Mouse (Mus musculus) midbrain, embryonic 13.5 days (tissue): ENCODE results near the gene Gnl1. TPM values are rescaled to one million over a fixed set of nuclear protein-coding genes. Genes with fewer than 3 reads are reported as not detected.
"Not testable (repeated sequence)": the region's sequence is repeated elsewhere in the genome, so short reads cannot be mapped to it uniquely, and the experiment has no call there.

Experiments
- ATAC-seq: fragments of 200-750 bp; cut with Nextera tagmentation; 2 replicates; pipeline ENCODE4 v1.8.0; 2017; ENCODE audit warnings: mild to moderate bottlenecking, moderate TSS enrichment, moderate library complexity
- H3K27ac ChIP-seq: fragments of 300-500 bp; sonication (generic); 2 replicates; pipeline ENCODE4 v1.5.1; 2015; ENCODE audit warnings: inconsistent platforms, mild to moderate bottlenecking, moderate library complexity
- H3K27me3 ChIP-seq: fragments of 300-500 bp; sonication (generic); 2 replicates; pipeline ENCODE4 v1.6.1; 2015; ENCODE audit warnings: mild to moderate bottlenecking, inconsistent platforms
- H3K36me3 ChIP-seq: fragments of 300-500 bp; sonication (generic); 2 replicates; pipeline ENCODE4 v1.6.1; 2015; ENCODE audit warnings: mild to moderate bottlenecking, inconsistent platforms
- H3K4me1 ChIP-seq: fragments of 300-500 bp; sonication (generic); replicated peaks from 2 replicates; pipeline ENCODE4 v1.6.1; 2015; ENCODE audit warnings: inconsistent platforms
- H3K4me2 ChIP-seq: fragments of 300-500 bp; sonication (generic); replicated peaks from 2 replicates; pipeline ENCODE4 v1.6.1; 2015; ENCODE audit warnings: moderate library complexity, mild to moderate bottlenecking, inconsistent platforms
- H3K4me3 ChIP-seq: fragments of 300-500 bp; sonication (generic); replicated peaks from 2 replicates; pipeline ENCODE4 v1.5.1; 2015; ENCODE audit warnings: mild to moderate bottlenecking, inconsistent platforms
- H3K9ac ChIP-seq: fragments of 300-500 bp; sonication (generic); replicated peaks from 2 replicates; pipeline ENCODE4 v1.6.1; 2015; ENCODE audit warnings: mild to moderate bottlenecking, inconsistent platforms
- H3K9me3 ChIP-seq: fragments of 300-500 bp; sonication (generic); 2 replicates; pipeline ENCODE4 v1.6.1; 2016; ENCODE audit warnings: mild to moderate bottlenecking, inconsistent platforms
- WGBS: fragments of 180-500 bp; shearing (Covaris S2); methylation state at CpG from one replicate; pipeline ENCODE4 v1.1.7; 2015; 5-methylcytosine and 5-hydroxymethylcytosine counted together
- polyA plus RNA-seq: library from polyadenylated mRNA; unstranded; fragments of >200 nt; fragmentation: Nextera tagmentation; extraction: Ambion mirVana; gene quantifications from 2 replicates; pipeline ENCODE4 v1.2.1, GENCODE M21; 2015

The Gnl1 gene
- polyA plus RNA-seq, 1 experiment from 2014 or later: 50.3 TPM

DNA sequence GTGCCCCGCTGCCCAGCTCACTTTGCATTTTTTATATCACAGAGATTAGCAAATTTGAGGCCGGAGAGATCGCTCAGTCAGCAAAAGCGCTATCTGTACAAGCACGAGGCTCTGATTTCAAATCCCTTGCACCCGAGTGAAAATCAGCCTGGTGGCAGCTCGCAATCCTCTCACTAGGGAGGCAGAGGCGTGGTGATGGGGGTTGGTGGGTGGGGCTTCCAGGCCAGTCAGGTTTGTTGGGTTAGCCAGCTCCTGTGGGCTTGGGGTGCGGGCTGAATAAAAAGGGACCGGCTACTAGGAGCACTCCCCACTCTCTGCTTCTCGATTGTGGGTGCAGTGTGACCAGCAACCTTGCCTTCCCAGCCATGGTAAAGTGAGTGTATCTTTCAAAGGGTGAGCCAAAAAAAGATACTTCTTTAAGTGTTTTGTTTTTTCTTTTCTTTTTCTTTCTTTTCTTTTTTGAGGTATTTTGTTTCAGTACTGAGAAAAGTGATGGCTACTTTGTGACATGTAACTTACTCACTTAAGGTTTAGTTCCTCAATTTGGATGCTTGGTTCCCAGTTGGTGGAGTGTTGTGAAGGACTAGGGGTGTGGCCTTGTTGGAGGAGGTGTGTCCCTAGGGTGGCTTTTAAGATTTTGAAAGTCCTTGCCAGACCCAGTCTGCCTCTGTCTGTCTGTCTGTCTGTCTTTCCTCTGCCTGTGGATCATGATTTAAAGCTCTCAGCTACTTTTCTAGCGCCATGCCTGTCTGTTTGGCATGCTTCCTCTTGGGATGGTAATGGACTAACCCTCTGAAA lies 18.3 kb downstream of the Gnl1 start:
- Histone ChIP-seq H3K4me3 (no peak overlapping the region), H3K27me3 (no peaks in the 10 kb centered on the region), H3K4me2 (no peak overlapping the region), H3K9ac (peak overlapping the region; percentile 14; the same call in 1 of the 2 replicates), H3K36me3 (no peaks in the 10 kb centered on the region), H3K4me1 (peaks cover 28% of the 10 kb centered on the region), H3K27ac (no peak overlapping the region), H3K9me3 (no peaks in the 10 kb centered on the region)
- no peak for ATAC-seq
- WGBS: 50% methylated on average over 12 of the region's 12 CpGs

DNA sequence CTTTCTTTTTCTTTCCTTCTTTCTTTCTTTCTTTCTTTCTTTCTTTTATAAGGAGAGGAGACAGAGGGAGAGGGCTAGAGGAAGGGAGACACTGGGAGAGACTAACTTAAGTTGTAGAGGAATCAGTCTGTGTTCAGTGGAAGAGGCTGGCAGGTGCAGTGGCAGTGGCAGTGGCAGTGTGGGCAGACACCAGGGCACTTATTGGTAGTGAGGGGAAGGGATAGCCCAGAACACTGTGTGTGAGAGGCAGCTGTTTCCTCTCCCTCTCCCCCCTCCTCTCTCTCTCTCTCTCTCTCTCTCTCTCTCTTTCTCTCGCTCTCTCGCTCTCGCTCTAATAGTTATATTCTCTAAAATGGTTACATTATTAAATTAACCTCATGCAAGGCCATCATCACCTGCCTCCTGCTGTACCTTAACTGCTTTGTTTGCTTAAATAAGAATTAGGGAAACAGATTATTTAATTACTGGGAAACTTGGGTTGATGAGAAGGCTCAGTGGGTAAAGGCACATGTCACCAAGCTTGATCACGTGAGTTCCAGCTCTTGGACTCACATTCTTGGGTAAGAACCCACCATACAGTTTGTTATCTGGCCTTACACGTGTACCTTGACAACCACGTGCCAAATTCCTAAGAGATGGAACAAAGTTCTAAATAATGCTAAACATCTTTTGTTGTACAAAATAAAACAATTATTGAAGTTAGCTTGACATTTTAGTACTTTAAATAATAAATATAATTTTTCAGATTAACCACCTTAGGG lies 19.1 kb downstream of the Gnl1 start:
- Histone ChIP-seq H3K27ac (no peak overlapping the region), H3K4me2 (no peak overlapping the region), H3K9me3 (no peaks in the 10 kb centered on the region), H3K27me3 (no peaks in the 10 kb centered on the region), H3K4me1 (peaks cover 28% of the 10 kb centered on the region), H3K36me3 (peaks cover 2% of the 10 kb centered on the region; the same call in 1 of the 2 replicates), H3K4me3 (no peak overlapping the region), H3K9ac (0 out of 2 replicates have a peak overlapping the region, but pooled peaks have one; percentile 6)
- WGBS: 89% methylated on average over 6 of the region's 6 CpGs
- no peak for ATAC-seq

DNA sequence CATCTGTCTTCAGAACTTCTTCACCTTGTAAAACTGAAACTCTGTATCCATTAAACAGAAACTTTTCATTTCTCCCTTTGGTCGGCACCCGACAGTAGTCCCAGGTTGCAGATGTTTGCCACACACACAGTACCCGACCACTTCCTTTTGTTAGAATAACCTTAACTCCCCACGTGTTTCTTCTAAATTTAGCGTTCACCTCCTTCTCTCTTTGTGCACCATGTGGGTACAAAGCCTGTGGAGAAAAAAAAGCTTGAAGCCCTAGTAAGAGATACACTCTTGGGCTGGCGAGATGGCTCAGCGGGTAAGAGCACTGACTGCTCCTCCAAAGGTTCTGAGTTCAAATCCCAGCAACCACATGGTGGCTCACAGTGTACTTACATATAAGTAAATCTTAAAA lies 19.7 kb downstream of the Gnl1 start:
- Histone ChIP-seq H3K4me2 (no peak overlapping the region), H3K36me3 (peaks cover 2% of the 10 kb centered on the region; the same call in 1 of the 2 replicates), H3K4me3 (no peak overlapping the region), H3K9me3 (no peaks in the 10 kb centered on the region), H3K27ac (no peak overlapping the region), H3K27me3 (no peaks in the 10 kb centered on the region), H3K4me1 (peaks cover 28% of the 10 kb centered on the region), H3K9ac (no peak overlapping the region)
- ATAC-seq: no peak
- 89% methylated on average over 7 of the region's 7 CpGs for WGBS

DNA sequence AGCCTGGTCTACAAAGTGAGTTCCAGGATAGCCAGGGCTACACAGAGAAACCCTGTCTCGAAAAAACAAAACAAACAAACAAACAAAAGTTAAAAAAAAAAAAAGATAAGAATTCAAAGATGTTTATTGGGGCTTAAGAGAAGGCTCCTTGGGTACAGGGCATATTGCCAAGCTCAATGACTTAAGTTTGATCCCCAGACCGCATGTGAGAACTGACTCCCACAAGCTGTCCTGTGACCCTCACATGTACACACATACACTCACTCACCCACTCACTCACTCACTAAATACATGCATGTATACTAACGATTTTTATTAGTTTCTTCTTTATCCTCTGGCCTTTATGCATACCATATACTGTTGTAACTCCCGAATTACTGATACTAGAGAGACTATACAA lies 20.7 kb downstream of the Gnl1 start:
- H3K9me3 ChIP-seq: no peaks in the 10 kb centered on the region
- WGBS: 91% methylated on average over 4 of the region's 4 CpGs
- peaks cover 2% of the 10 kb centered on the region; the same call in 1 of the 2 replicates for H3K36me3 ChIP-seq
- peaks cover 24% of the 10 kb centered on the region for H3K4me1 ChIP-seq
- ATAC-seq: no peak
- no peak overlapping the region for H3K4me2 ChIP-seq
- H3K27ac ChIP-seq: no peak overlapping the region
- no peak overlapping the region for H3K4me3 ChIP-seq
- H3K27me3 ChIP-seq: no peaks in the 10 kb centered on the region
- no peak overlapping the region for H3K9ac ChIP-seq

DNA sequence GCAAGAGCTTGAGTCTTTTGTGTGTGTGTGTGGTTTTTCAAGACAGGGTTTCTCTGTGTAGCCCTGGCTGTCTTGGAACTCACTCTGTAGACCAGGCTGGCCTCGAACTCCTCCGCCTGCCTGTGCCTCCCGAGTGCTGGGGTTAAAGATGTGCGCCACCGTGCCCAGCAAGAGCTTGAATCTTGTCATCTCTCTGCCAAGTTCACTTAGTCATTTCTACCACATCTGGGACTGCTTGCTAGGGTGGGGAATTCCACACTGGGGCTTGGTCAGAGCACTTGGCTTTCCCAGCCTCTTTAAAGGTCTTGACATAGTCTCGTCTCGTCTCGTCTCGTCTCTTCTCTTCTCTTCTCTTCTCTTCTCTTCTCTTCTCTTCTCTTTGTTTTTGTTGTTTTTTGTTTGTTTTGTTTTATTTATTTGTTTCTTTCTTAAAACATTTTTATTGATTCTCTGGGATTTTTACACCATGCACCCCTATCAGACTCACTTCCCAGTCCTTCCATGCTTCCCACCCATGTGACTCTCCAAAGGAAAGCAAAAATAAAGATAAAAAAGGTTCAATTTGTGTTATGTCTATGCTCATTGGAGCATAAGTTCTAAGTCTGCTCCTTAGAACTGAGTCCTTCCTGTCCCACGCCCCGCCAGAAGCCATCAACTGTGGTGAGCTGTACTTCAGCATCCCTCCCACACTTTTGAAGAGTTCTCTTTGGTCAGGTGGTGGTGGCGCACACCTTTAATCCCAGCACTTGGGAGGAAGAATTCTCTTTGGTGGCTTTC lies 21.7 kb downstream of the Gnl1 start:
- H3K4me3 ChIP-seq: no peak overlapping the region
- H3K4me2 ChIP-seq: no peak overlapping the region
- H3K27me3 ChIP-seq: no peaks in the 10 kb centered on the region
- no peaks in the 10 kb centered on the region for H3K9me3 ChIP-seq
- no peak overlapping the region for H3K27ac ChIP-seq
- WGBS: 97% methylated on average over 12 of the region's 12 CpGs
- H3K4me1 ChIP-seq: peaks cover 14% of the 10 kb centered on the region
- no peak overlapping the region for H3K9ac ChIP-seq
- ATAC-seq: no peak
- peaks cover 7% of the 10 kb centered on the region; the same call in 1 of the 2 replicates for H3K36me3 ChIP-seq

DNA sequence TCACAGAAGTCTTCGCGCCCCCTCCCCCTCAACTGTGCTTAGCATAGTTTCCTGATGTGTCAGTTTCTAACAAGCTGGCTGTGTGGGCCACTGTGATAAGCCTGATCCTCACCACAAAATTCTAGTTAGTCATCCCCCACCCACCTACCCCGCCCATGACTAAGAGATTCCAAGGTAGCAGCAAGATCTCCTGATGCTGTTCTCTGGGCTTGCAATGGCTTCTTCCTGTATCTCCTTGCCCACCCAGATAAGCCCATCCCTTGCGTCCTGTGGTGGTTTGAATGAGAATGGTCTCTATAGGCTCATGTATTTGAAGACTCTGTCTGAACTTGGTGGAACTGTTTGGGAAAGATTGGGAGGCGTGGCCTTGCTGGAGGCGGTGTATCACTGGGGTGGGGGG lies 22.3 kb downstream of the Gnl1 start:
- Histone ChIP-seq H3K27me3 (no peaks in the 10 kb centered on the region), H3K9me3 (no peaks in the 10 kb centered on the region), H3K4me2 (no peak overlapping the region), H3K36me3 (peaks cover 7% of the 10 kb centered on the region; the same call in 1 of the 2 replicates), H3K27ac (no peak overlapping the region), H3K4me1 (peaks cover 12% of the 10 kb centered on the region), H3K4me3 (no peak overlapping the region), H3K9ac (no peak overlapping the region)
- WGBS: 98% methylated on average over 6 of the region's 6 CpGs
- ATAC-seq: no peak

DNA sequence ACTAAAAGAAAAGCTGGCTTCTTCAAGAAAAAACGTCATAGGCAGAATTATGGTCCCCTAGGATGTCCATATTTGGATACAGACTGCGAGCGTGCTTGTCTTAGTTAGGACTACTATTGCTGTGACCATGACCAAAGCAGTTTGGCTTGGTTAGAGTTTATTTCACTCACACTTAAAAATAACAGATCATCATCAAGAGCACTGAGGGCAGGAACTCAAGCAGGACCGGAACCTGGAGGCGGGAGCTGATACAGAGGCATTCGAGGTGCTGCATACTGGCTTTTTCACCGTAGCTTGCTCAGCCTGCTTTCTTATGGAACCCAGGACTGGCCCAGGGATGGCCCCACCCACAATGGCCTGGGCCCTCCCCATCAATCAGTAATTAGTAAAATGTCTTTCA lies 23.7 kb downstream of the Gnl1 start:
- ATAC-seq: no peak
- Histone ChIP-seq H3K36me3 (peaks cover 7% of the 10 kb centered on the region; the same call in 1 of the 2 replicates), H3K4me2 (no peak overlapping the region), H3K4me3 (no peak overlapping the region), H3K9me3 (no peaks in the 10 kb centered on the region), H3K9ac (no peak overlapping the region), H3K4me1 (peaks cover under 1% of the 10 kb centered on the region; the same call in 1 of the 2 replicates), H3K27me3 (no peaks in the 10 kb centered on the region), H3K27ac (no peak overlapping the region)
- 95% methylated on average over 7 of the region's 7 CpGs for WGBS

DNA sequence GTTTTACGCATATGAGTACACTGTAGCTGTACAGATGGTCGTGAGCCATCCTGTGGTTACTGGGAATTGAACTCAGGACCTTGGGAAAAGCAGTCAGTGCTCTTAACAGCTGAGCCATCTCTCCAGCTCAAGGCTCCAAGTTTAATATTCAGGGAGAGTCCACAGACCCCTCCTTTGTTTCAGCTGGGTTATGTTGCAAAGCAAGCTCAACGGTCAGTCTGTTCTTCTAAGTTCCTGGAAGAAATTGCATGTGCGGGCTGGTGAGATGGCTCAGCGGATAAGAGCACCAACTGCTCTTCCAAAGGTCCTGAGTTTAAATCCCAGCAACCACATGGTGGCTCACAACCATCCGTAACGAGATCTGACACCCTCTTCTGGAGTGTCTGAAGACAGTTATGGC lies 24.8 kb downstream of the Gnl1 start:
- H3K9ac ChIP-seq, H3K27me3 ChIP-seq, H3K4me3 ChIP-seq, H3K4me2 ChIP-seq, H3K27ac ChIP-seq, H3K36me3 ChIP-seq, H3K4me1 ChIP-seq, H3K9me3 ChIP-seq, ATAC-seq: not testable (repeated sequence)
- 95% methylated on average over 7 of the region's 7 CpGs for WGBS

DNA sequence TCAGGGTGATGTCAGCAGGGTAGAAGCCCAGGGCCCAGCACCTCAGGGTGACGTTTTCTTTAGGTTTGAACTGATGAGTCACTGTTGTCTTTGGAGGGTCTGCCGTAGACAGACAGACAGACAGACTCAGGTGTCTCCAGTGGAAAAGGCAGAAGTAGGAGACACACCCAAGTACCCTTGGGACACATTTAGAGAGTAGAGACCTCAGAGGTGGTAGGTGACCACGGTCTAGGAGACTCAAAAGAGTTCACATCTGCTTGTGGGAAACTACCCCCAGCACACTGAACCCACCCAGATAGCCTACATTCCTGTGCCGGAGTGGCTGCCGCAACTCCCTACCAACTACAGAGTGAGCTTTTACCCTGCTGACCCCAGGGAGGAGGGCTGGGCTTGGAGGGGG lies 35.3 kb downstream of the Gnl1 start:
- Histone ChIP-seq H3K9me3 (no peaks in the 10 kb centered on the region), H3K27ac (no peak overlapping the region), H3K4me3 (no peak overlapping the region), H3K36me3 (peaks cover 18% of the 10 kb centered on the region), H3K4me2 (no peak overlapping the region), H3K9ac (no peak overlapping the region), H3K27me3 (no peaks in the 10 kb centered on the region), H3K4me1 (no peaks in the 10 kb centered on the region)
- 94% methylated on average over 5 of the region's 5 CpGs for WGBS
- ATAC-seq: no peak

DNA sequence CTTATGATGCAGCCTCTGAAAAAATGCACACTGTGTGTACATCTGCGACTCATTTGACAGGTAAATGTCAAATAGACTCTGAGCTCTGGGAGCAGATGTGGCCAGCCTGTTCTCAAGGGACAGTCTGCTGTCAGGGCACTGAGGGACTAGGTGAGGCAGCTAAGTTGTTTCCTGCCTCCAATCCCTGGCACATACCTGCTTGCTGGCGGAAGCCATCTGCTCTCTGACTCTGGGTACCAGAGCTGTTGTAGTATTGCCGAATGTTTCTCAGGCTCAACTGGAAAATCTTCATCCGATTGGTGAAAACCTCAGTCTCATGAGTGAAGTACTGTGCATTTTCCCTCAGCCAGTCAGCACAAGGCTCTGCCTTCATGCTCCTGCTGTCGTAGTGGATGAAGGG lies 37.4 kb downstream of the Gnl1 start:
- Histone ChIP-seq H3K27ac (no peak overlapping the region), H3K27me3 (no peaks in the 10 kb centered on the region), H3K4me1 (peaks cover 4% of the 10 kb centered on the region), H3K36me3 (peaks cover 18% of the 10 kb centered on the region), H3K4me3 (no peak overlapping the region), H3K4me2 (no peak overlapping the region), H3K9me3 (no peaks in the 10 kb centered on the region), H3K9ac (no peak overlapping the region)
- 95% methylated on average over 5 of the region's 5 CpGs for WGBS
- no peak for ATAC-seq

DNA sequence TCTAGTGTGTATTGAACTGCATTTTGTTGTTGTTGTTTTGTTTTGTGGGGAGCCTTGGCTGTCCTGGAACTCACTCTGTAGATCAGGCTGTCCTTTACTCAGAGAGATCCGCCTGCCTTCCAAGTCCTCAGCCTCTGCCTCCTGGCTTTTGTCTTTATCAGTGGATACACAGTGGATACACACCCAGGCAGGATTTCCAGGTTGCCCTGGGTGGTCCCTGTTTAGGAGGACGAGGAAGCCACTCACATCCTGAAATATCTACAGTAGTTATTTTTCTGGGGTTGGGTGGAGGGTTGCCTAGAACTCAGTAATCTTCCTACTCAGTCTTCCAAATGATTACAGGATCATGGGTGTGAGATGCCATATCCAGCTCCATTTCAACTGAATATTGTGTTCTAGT lies 39.3 kb downstream of the Gnl1 start:
- no peak overlapping the region for H3K4me3 ChIP-seq
- no peaks in the 10 kb centered on the region for H3K27me3 ChIP-seq
- H3K27ac ChIP-seq: no peak overlapping the region
- H3K9ac ChIP-seq: no peak overlapping the region
- ATAC-seq: no peak
- H3K4me2 ChIP-seq: no peak overlapping the region
- peaks cover 4% of the 10 kb centered on the region for H3K4me1 ChIP-seq
- H3K9me3 ChIP-seq: no peaks in the 10 kb centered on the region
- WGBS: 77% methylated on average over 2 of the region's 2 CpGs
- peaks cover 18% of the 10 kb centered on the region for H3K36me3 ChIP-seq

DNA sequence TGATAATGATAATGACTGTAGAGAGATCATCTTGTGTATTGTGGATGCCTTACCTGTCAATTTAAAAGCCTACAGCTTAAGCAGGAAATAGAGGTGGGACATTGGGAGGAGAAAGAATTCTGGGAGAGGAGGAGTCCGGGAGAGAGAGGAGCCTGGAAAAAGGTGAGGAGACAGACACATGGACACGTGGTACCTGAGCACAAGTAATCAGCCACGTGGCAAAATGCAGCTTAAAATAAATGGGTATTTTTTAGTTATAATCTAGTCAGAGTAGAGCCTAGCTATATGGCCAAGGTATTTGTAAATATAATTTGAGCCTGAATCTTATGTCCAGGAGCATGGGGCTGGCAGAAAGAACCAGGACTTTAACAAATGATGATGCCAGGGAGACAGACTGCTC lies 39.9 kb downstream of the Gnl1 start:
- peaks cover 13% of the 10 kb centered on the region for H3K36me3 ChIP-seq
- H3K9ac ChIP-seq: no peak overlapping the region
- no peak overlapping the region for H3K4me2 ChIP-seq
- no peaks in the 10 kb centered on the region for H3K27me3 ChIP-seq
- H3K9me3 ChIP-seq: no peaks in the 10 kb centered on the region
- ATAC-seq: no peak
- WGBS: 78% methylated on average over 3 of the region's 3 CpGs
- H3K27ac ChIP-seq: no peak overlapping the region
- peaks cover 4% of the 10 kb centered on the region for H3K4me1 ChIP-seq
- H3K4me3 ChIP-seq: no peak overlapping the region
